Mouse (Mus musculus): ENCODE results near the gene Arhgap22.

- no peak for TF ChIP-seq CHD1 (IDR thresholded peaks at IDR 0.05; ENCODE audit: low read depth, low read length)
- TF ChIP-seq BHLHE40 (IDR thresholded peaks at IDR 0.05; ENCODE audit: borderline replicate concordance, low read depth, low read length): no peak
- no peak for TF ChIP-seq MYC (IDR thresholded peaks at IDR 0.05; ENCODE audit: low read depth, low read length)
- TF ChIP-seq CTCF (IDR thresholded peaks at IDR 0.05 in 2 of 3, conservative IDR thresholded peaks at IDR 0.05 in 1 of 3; ENCODE audit: control insufficient read depth in 1 of 3, insufficient read depth in 1 of 3, low read depth in 2 of 3, low read length in 3 of 3, poor library complexity in 1 of 3, severe bottlenecking in 1 of 3): no peak
- TF ChIP-seq UBTF (IDR thresholded peaks at IDR 0.05; ENCODE audit: borderline replicate concordance, insufficient read depth, low read depth, low read length): no peak
- TF ChIP-seq RCOR1 (IDR thresholded peaks at IDR 0.05; ENCODE audit: low read depth, low read length): no peak
- TF ChIP-seq POLR2A (IDR thresholded peaks at IDR 0.05; ENCODE audit: control insufficient read depth in 1 of 2, insufficient read depth in 1 of 2, low read depth in 1 of 2, low read length in 2 of 2, poor library complexity in 1 of 2): no peak
- TF ChIP-seq SMC3 (IDR thresholded peaks at IDR 0.05; ENCODE audit: low read depth, low read length): no peak
Observed at GRCm38 (mm10) chr14:33296698-33297341, 83.0 kb downstream of the Arhgap22 start.

All from MEL (cell line).